Mouse (Mus musculus) liver, embryonic 18 days (tissue): ENCODE results near the gene Isy1. TPM values are rescaled to one million over a fixed set of nuclear protein-coding genes. Genes with fewer than 3 reads are reported as not detected.

Source experiments
- polyA plus RNA-seq: library from polyadenylated mRNA; depleted of rRNA; stranded (reverse); fragments of >200 nt; gene quantifications from 2 replicates; pipeline ENCODE4 v1.2.3, GENCODE M21; 2012; rRNA removed

The Isy1 gene
- 13.2 and 15.8 TPM in 2 replicates for polyA plus RNA-seq

GRCm38 (mm10) chr6:87838551-87839197 is at the start of gene Isy1:
Gene Isy1 (minus strand): TSS chr6:87838798.

GRCm38 (mm10) chr6:87887594-87888233 is 49.1 kb upstream of the Isy1 start, which contains the start of gene Copg1:
Gene Copg1 (plus strand): TSS chr6:87887814.

GRCm38 (mm10) chr6:87850900-87851614 is 12.5 kb upstream of the Isy1 start, which contains the start of gene Cnbp:
Gene Cnbp (minus strand): TSS chr6:87851106.

GRCm38 (mm10) chr6:87835695-87836094 is 2.9 kb downstream of the Isy1 start, which contains the start of gene Gm45140:
Gene Gm45140 (minus strand): TSS chr6:87835795.

GRCm38 (mm10) chr6:87811675-87812338 is 26.8 kb downstream of the Isy1 start, which contains the start of gene Rab43:
Gene Rab43 (minus strand): TSS chr6:87812164.

GRCm38 (mm10) chr6:87777842-87778241 is 60.8 kb downstream of the Isy1 start, which contains the start of gene Gp9:
Gene Gp9 (plus strand): TSS chr6:87778072.

Other genes starting within 250 kb of the Isy1 start
- gene Prokr1, start 248.1 kb downstream of the Isy1 start, polyA plus RNA-seq = 1.1 and 1.2 TPM in 2 replicates
- 5.6 and 5.9 TPM in 2 replicates for gene Aplf, start 166.6 kb downstream of the Isy1 start, polyA plus RNA-seq
- gene Efcc1, start 107.9 kb downstream of the Isy1 start, polyA plus RNA-seq = 0.20 and 0.25 TPM in 2 replicates
- 30.7 and 31.0 TPM in 2 replicates for gene Gp9, start 60.7 kb downstream of the Isy1 start, polyA plus RNA-seq
- gene Rab43, start 26.6 kb downstream of the Isy1 start, polyA plus RNA-seq = 24.1 and 26.3 TPM in 2 replicates
- 1.4 and 1.5 TPM in 2 replicates for gene Gm45140, start 3.0 kb downstream of the Isy1 start, polyA plus RNA-seq
- 216 and 217 TPM in 2 replicates for gene Cnbp, start 12.3 kb upstream of the Isy1 start, polyA plus RNA-seq
- gene Copg1, start 49.0 kb upstream of the Isy1 start, polyA plus RNA-seq = 24.7 and 24.8 TPM in 2 replicates
- 11.4 and 12.7 TPM in 2 replicates for gene Hmces, start 75.1 kb upstream of the Isy1 start, polyA plus RNA-seq
- 4.0 and 6.2 TPM in 2 replicates for gene H1fx, start 142.8 kb upstream of the Isy1 start, polyA plus RNA-seq
- 119 and 132 TPM in 2 replicates for gene Rab7, start 206.5 kb upstream of the Isy1 start, polyA plus RNA-seq
- 114 and 127 TPM in 2 replicates for gene Rpn1, start 245.7 kb upstream of the Isy1 start, polyA plus RNA-seq